Mouse (Mus musculus): ENCODE data around the gene Cldn34b3. TPM values are rescaled to one million over a fixed set of nuclear protein-coding genes. Genes with fewer than 3 reads are reported as not detected.
"Not testable (repeated sequence)": the region's sequence is repeated elsewhere in the genome, so short reads cannot be mapped to it uniquely, and the experiment has no call there.

Gene Cldn34b3
- not detected in 2 replicates for polyA plus RNA-seq (2015; fragmentation: Nextera tagmentation; extraction: Ambion mirVana)

DNA sequence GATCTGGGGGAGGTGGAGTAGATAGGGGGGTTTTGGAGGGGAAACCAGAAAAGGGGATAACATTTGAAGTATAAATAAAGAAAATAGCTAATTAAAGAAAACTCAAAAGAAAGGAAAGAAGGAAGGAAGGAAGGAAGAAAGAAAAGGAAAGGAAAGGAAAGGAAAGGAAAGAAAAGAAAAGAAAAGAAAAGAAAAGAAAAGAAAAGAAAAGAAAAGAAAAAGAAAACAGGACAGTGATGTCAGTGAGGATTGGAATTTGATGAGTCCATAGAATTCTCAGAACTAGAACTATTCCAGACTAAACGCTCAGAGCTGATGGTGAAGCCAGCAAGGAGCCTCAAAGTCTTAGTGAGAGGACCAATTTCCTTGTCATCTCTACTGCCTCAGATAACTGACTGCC is at the start of gene Cldn34b3:
Gene Cldn34b3 (plus strand): TSS at position 301 of the 400 bp plus-strand sequence.
- H3K27ac ChIP-seq; H3K4me1 ChIP-seq; H3K4me3 ChIP-seq (replicated peaks); H3K9me3 ChIP-seq; ATAC-seq (ENCODE audit: insufficient read depth, low FRiP score, low read depth); H3K27me3 ChIP-seq (replicated peaks); H3K4me2 ChIP-seq; H3K36me3 ChIP-seq; H3K9ac ChIP-seq: not testable (repeated sequence)
- WGBS = 85% methylated on average over 1 of the region's 1 CpGs

Other genes starting within 250 kb of the Cldn34b3 start
- gene Cldn34b4, start 129.0 kb downstream of the Cldn34b3 start, polyA plus RNA-seq (2015; fragmentation: Nextera tagmentation; extraction: Ambion mirVana) = not detected in 2 replicates